Mouse (Mus musculus) cerebral cortex, adult 2 months (tissue): ENCODE data around the gene Abcd3.

ENCODE experiments used
- WGBS: fragments of 180-500 bp; shearing (Covaris S2); methylation state at CpG from one replicate; pipeline ENCODE4 v1.1.7; 2018; 5-methylcytosine and 5-hydroxymethylcytosine counted together

Gene Abcd3

DNA sequence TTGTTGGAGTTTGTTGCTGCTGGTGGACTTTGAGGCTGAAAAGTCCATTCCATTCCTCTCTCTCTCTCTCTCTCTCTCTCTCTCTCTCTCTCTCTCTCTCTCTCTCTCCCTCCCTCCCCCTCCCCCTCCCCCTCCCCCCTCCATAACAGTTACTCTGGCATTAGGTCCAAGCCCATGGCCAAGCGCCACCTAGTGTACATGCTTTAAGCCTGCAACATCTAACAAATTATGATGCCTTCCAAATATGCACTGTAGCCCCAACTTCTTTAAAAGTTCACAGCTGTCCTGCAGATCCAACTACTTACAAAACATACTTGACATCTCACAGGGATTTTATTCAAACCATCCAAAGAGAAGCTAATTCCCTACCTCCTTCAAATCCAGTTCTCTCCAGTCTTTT is 77.6 kb downstream of the Abcd3 start:
- WGBS = 60% methylated on average over 1 of the region's 1 CpGs

GRCm38 (mm10) chr3:121736025-121736744 is 78.9 kb downstream of the Abcd3 start:
- 26% methylated on average over 18 of the region's 18 CpGs for WGBS

DNA sequence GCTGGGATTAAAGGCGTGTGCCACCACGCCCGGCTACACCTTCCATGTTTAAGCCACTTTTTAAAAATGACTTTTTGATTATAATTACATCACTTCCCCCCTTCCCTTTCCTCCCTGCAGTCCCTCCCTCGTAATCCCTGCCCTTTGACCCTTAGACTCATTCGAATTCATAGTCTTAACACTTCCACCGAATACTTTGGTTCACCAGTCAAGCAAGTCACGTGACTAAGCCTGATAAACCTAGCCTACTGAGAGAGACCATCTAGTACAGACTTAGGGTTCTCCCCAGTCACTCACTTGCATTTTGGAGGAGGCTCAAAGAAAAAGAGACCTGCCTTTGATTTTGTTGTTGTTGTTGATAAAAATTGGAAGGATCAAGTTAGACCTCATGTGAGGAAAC is 79.6 kb downstream of the Abcd3 start:
- 78% methylated on average over 7 of the region's 7 CpGs for WGBS

GRCm38 (mm10) chr3:121729678-121730077 is 85.4 kb downstream of the Abcd3 start:
- 83% methylated on average over 4 of the region's 4 CpGs for WGBS

GRCm38 (mm10) chr3:121725651-121726050 is 89.5 kb downstream of the Abcd3 start:
- WGBS = 57% methylated on average over 10 of the region's 10 CpGs

DNA sequence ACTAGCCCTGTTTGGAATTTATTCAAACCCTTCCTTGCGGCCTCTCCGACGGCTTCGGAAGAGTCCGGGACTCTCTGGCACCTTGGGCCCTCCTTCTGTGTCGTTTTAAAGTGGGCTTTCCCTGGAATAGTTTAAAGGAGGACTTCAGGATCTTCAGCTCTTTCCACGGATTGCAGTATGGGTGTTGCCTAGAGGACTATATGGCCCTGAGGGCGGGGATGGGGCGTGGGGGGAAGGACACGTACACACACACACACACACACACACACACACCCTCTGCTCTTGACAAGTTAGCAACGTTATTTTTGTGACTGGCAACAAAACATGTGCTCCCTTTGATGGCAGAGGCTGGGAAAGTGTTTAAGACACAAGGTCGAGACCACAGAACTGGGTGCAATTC is 90.5 kb downstream of the Abcd3 start:
- 31% methylated on average over 12 of the region's 12 CpGs for WGBS

GRCm38 (mm10) chr3:121723968-121724524 is 91.1 kb downstream of the Abcd3 start:
- WGBS = 6% methylated on average over 20 of the region's 20 CpGs

GRCm38 (mm10) chr3:121722971-121723844 is 91.9 kb downstream of the Abcd3 start, which contains the start of gene F3:
Gene F3 (plus strand): TSS chr3:121723537.
- WGBS = 1% methylated on average over 72 of the region's 73 CpGs

DNA sequence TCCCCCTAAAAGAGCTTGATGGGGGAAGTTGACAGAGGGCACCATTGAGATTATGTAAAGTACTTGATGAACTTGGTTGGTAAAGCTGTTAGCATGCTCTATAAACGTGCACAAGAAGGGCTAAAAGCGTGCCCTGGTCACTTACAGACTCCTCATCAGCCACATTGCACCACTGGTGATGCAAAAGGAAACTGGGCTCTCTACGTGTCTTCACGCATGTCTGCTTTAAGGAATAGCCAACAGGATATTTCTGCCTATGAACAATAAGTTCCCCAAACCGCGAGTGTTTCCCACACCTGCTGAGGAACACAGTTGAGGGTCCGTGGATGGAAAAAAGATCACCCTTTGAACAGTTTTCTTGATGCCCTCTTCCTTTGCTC is 93.4 kb downstream of the Abcd3 start:
- 57% methylated on average over 7 of the region's 7 CpGs for WGBS

DNA sequence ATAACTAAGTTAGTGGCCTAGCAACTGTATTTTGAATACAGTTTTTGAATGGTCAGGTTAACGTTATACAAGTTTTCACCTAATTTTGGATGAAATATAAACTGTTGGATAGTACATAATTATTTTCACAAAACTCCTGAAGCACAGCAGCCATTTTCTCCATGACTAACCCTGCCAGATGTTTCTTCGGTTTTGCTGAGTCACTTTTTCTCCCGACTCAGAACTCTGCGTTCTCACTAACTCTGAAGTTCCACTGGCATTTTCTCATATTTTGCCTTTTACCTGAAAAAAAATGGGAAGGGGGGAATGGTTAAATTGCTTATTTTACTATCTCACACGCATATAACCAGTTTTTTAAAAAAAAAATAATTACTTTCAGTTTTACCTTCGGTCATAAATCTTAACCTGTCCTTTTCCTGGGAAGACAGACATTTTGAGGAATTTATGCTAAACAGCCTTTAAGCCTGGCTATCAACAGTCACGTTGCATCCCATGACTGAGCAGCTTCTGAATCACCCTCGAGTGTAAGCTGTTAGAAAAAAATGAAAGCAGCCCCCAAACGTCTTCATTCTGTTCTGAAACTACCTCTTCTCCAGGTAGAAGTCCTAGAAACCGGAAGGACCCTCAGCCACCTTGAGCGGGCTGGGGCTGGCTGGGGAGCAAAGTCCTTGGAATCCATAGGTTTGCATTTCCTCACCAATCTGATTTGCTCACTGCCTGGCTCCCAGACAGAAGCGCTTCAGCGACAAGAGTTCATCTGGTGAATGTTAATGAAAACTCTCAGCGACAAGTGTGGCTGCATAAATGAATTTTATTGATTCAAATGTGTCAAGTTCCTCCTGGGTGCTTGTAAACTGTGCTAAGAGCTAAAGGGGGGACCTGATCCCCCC is 94.1 kb downstream of the Abcd3 start:
- WGBS = 43% methylated on average over 14 of the region's 14 CpGs

DNA sequence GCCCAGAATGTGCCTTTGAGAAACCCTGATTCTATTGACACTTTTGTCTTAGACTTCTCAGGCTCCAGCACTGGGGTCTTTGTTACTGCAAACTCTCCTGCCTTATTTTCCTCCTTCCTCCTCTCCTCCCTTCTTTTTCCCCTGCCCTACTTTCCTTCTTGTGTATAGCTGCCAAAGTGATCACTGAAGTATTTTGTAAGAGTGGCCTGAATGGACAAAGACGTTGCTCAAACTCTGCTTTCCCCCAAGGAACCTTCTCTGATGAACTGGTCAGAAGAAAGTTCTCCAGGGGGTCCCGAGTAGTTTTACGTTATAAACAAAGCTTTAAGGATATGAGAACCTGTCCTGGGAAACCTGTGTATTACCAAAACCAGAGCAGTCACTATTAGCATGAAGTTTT is 95.4 kb downstream of the Abcd3 start:
- 68% methylated on average over 3 of the region's 3 CpGs for WGBS

DNA sequence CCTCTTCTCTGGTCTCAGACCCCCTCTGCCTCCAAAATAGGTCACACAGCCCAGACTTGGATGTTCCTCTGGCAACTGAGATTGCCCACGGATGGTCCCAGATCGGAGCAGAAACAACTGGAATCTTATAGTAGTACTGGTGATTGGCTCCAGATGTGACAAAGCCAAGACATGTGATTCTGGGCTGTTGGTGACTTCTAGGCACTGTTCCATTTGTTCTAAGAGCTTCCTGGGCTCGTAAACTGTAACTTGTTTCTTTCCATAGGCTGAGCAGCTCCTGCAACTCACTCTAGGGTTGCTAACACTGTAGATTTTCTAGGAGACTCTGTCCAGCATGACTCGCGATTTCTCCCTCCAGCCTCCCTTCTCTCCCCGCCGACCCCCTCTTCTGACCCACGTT is 96.4 kb downstream of the Abcd3 start:
- 83% methylated on average over 8 of the region's 8 CpGs for WGBS

GRCm38 (mm10) chr3:121716480-121716879 is 98.6 kb downstream of the Abcd3 start:
- WGBS = 79% methylated on average over 5 of the region's 5 CpGs

- 62% methylated on average over 6 of the region's 6 CpGs for WGBS
These were observed 99.2 kb downstream of the Abcd3 start for GRCm38 (mm10) chr3:121715741-121716459.

DNA sequence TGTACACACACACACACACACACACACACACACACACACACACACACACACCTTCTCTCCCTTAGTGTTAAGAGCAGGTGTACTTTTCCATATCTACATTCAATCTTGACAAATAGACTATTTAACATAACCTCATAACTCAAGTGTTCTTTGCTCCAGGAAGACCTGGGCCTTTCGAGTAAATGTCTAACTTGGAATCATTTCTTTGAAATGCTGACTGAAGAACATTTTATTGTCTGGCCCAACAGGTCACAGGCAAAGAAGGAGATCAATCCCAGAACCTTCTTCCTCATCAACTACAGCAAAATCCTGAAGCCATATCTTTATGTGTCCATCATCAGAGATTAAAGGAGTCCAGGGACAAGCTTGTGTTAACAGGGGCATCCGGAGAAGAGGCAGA is 100.6 kb downstream of the Abcd3 start:
- WGBS = 90% methylated on average over 2 of the region's 2 CpGs

DNA sequence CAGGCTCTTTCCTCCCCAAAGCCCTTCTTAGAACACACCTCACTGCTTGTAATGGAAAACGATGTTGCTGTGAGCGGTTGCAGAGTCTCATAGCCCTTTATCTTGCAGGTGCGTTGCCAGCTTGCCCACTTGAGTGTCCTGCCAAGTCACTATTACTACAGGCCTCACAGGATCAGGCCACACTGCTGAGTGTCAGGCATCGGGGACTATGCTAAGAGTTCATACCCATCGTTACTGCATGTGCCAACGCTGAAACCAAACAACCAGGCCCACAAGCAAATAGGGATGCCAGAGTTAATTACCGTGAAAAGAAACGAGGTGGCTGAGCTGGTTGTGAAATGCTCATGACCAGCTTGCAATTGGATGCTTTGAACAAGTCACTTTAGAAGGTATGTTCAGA is 101.3 kb downstream of the Abcd3 start:
- 73% methylated on average over 8 of the region's 8 CpGs for whole genome bisulfite sequencing

DNA sequence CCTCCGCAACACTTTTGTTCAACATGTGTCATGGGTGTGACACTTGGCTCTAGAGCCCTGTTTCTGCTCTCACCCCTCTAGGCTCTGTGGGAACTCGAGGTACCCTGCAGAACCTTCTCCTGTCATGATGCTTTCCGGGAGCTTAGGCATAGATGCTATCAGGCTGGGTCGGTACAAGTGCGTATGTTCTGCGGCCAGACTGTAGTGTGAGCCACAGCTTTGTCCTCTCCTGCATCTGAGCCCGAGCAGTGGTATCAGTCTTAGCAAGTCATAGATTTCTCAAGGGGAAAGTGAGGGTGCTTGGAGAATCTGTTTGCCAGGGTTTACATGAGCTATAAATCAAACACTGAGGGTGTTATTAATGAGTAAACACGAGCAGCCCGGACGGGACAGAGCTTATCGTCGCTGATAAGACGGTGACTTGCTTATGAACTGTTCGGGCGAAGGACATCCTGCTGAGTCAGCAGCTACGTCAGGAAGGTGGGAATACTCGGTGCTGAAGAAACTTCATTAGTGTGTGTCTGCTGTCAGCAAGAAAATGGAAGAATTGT is 101.9 kb downstream of the Abcd3 start:
- 82% methylated on average over 17 of the region's 17 CpGs for WGBS

- 91% methylated on average over 4 of the region's 4 CpGs for WGBS
These were observed 102.9 kb downstream of the Abcd3 start for GRCm38 (mm10) chr3:121712222-121712621.

DNA sequence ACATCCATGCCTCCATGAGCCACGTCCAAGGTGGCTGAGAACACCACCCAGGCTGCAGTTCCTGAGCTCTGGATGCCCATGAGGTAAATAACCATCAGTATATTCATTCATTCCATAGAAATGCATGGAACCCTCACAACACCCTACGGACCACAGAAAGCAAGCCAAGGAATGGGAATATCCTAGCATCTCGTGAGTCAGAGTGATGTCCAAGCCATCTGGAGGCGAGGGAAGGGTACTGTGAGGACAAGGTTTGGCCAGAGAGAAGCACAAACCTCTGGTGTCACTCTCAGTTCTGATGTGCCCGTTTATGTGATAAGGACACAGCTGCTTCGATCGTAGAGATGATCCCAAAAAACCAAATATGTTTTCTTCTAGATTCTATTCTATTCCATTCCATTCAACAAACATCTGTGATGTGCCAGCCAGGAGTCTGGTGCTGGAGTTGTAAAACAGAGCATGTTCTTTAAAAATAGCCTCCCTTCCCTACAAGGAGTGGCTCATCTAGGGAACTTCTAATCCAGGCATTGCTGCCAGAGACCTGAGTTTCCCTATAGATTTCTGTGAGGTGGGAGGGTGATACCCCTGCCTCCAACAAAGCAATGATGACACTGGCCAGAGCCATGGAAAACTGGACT is 104.1 kb downstream of the Abcd3 start:
- WGBS = 58% methylated on average over 7 of the region's 7 CpGs
